Mouse (Mus musculus): ENCODE results near the gene Arhgef5. TPM values are rescaled to one million over a fixed set of nuclear protein-coding genes. Genes with fewer than 3 reads are reported as not detected.

Gene Arhgef5
- polyA plus RNA-seq, 1 experiment from 2014 or later: 2.6 TPM

DNA sequence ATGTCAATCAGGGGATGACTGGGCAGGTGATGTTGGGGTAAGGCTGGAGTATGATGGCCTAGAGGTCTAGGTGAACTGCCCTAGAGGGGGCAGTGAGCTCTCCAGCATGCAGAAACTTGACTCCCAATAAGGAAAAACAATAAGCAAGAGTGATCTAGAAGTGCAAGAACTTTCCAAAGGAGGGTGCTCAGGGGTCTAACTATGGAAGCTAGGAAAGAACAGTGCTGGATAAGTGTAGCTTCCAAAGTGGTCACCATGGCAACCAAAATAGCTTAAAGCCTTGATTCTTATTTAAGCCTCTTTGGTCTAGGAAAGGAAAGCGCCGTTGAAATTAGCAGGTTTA is 32.1 kb downstream of the Arhgef5 start:
- Histone ChIP-seq H3K27ac (replicated peaks; ENCODE audit: low read depth, low read length) (no peak overlapping the region), H3K27me3 (ENCODE audit: control insufficient read depth, insufficient read depth, low read length) (no peaks in the 10 kb centered on the region), H3K4me2 (ENCODE audit: low read length) (no peak overlapping the region), H3K4me3 (replicated peaks; ENCODE audit: low read depth, low read length) (no peak overlapping the region), H3K36me3 (ENCODE audit: control insufficient read depth, insufficient read depth, low read length) (no peaks in the 10 kb centered on the region), H3K4me1 (ENCODE audit: control insufficient read depth, insufficient read depth, low read length) (peaks cover 6% of the 10 kb centered on the region; the same call in 1 of the 2 replicates), H3K9me3 (ENCODE audit: control insufficient read depth, low read length) (no peaks in the 10 kb centered on the region), H3K9ac (replicated peaks; ENCODE audit: low read length) (no peak overlapping the region)
- peak; percentile 77 for DNase-seq
- peak; percentile 41; the same call in 1 of the 2 replicates for ATAC-seq (ENCODE audit: low FRiP score, low TSS enrichment)
- WGBS: 6% methylated on average over 2 of the region's 2 CpGs

DNA sequence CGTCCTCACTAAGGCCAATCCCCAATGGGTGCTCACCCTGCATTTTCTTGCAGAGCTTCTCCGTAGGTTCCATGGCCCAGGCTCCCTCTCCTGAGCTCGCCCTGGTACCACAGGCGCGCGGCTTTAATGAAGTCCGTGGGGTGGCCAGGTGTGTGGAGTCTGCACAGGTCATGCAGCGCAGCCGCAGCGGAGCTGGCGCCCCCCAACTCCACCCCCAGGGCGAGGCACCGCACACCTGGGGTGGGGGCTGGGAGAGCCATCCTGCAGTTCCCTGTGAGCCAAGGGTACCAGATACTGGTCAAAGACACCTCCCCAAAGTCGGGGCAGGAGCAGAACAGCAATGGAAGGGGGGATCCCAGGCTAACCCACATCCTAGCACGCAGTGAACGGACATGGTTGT is 44.1 kb downstream of the Arhgef5 start, which contains the start of gene Nobox:
Gene Nobox, minus strand, starts transcription at position 101 of the 400 bp plus-strand sequence.
- Histone ChIP-seq H3K36me3 (ENCODE audit: control insufficient read depth, insufficient read depth, low read length) (no peaks in the 10 kb centered on the region), H3K27me3 (ENCODE audit: control insufficient read depth, insufficient read depth, low read length) (no peaks in the 10 kb centered on the region), H3K9ac (replicated peaks; ENCODE audit: low read length) (no peak within 1 kb of the TSS), H3K27ac (replicated peaks; ENCODE audit: low read depth, low read length) (no peak within 1 kb of the TSS), H3K9me3 (ENCODE audit: control insufficient read depth, low read length) (no peaks in the 10 kb centered on the region), H3K4me2 (ENCODE audit: low read length) (no peak within 1 kb of the TSS), H3K4me3 (replicated peaks; ENCODE audit: low read depth, low read length) (no peak within 1 kb of the TSS), H3K4me1 (ENCODE audit: control insufficient read depth, insufficient read depth, low read length) (no peaks in the 10 kb centered on the region)
- DNase-seq (no peak), ATAC-seq (ENCODE audit: low FRiP score, low TSS enrichment) (no peak)
- WGBS: 68% methylated on average over 16 of the region's 16 CpGs

DNA sequence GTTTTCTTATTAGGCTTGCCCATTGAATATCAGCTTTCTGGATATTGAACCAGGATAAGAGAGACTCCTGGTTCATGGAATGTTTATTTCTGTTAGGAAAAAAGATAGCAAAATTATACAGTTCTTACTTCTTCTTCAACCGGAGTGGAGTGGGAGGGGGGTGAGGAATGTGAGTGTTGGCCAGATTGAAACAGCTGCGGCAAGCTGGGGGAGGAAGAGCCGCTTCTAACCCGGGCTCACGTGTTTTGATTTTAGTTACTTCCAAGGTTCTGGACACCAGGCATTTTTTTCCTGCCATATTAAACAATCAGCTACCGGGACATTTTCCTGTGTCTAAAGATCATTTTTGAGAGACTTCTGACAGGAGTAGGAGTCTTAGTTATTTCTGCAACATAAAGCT is 44.7 kb downstream of the Arhgef5 start:
- Histone ChIP-seq H3K4me3 (replicated peaks; ENCODE audit: low read depth, low read length) (no peak overlapping the region), H3K9ac (replicated peaks; ENCODE audit: low read length) (no peak overlapping the region), H3K27ac (replicated peaks; ENCODE audit: low read depth, low read length) (no peak overlapping the region), H3K4me2 (ENCODE audit: low read length) (no peak overlapping the region), H3K27me3 (ENCODE audit: control insufficient read depth, insufficient read depth, low read length) (no peaks in the 10 kb centered on the region), H3K9me3 (ENCODE audit: control insufficient read depth, low read length) (no peaks in the 10 kb centered on the region), H3K4me1 (ENCODE audit: control insufficient read depth, insufficient read depth, low read length) (no peaks in the 10 kb centered on the region), H3K36me3 (ENCODE audit: control insufficient read depth, insufficient read depth, low read length) (no peaks in the 10 kb centered on the region)
- ATAC-seq (ENCODE audit: low FRiP score, low TSS enrichment) (no peak), DNase-seq (no peak)
- WGBS: 86% methylated on average over 6 of the region's 6 CpGs

DNA sequence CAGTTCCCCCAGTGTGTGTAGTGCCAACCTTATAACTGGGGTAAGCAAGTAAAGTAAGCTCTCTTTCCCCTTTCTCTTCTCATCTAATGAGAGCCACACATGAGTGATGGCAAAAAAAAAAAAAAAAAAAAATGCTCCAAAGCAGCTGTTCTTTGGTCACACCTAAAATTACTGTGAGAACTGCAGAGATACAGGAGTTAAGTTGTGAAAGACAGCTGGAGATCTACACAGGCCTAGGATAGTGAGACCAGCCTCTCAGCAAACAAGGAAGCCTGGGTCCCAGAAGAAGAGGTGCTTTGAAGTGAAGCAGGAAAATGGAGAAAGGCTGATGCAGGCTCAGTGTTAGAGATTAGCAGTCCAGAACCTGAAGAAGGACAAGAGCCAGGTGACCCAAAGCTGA is 47.2 kb downstream of the Arhgef5 start:
- H3K36me3 ChIP-seq (ENCODE audit: control insufficient read depth, insufficient read depth, low read length): no peaks in the 10 kb centered on the region
- H3K27ac ChIP-seq (replicated peaks; ENCODE audit: low read depth, low read length): peak overlapping the region; percentile 70
- ATAC-seq (ENCODE audit: low FRiP score, low TSS enrichment): no peak

DNA sequence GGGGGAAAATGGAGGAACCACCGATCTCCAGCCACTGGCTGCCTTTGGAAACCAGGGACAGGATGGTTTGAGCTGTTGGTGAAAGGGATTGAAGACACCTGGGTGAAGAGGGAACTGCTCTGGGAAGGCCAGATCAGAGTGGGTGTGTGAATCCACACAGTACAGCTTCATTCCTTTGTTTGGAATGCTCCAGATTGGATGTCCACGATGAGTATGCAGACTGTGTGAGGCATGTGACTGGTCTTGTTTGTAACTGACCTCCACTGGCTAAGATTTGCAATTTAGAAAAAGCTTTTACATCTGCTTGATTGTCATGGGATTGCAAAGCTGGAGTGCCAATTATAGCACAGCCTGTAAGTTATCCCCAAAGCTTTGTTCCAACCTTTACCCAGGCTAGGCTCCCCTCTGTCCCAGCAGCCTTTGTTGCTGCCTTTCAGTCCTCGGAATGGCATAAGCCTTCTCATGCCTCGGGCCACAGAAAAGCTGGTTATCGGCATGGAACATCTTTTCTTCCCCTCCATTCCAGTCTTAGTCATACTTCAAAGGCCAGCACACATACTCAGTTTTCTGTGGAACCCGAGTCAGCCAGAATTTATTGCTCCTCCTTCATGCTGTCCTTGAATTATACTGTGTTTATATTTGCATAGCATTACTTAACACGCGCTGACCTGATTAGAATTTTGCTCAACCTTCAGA is 47.7 kb downstream of the Arhgef5 start:
- Histone ChIP-seq H3K9me3 (ENCODE audit: control insufficient read depth, low read length) (no peaks in the 10 kb centered on the region), H3K36me3 (ENCODE audit: control insufficient read depth, insufficient read depth, low read length) (no peaks in the 10 kb centered on the region), H3K4me1 (ENCODE audit: control insufficient read depth, insufficient read depth, low read length) (no peaks in the 10 kb centered on the region), H3K9ac (replicated peaks; ENCODE audit: low read length) (no peak overlapping the region), H3K27me3 (ENCODE audit: control insufficient read depth, insufficient read depth, low read length) (no peaks in the 10 kb centered on the region), H3K27ac (replicated peaks; ENCODE audit: low read depth, low read length) (peak overlapping the region; percentile 70), H3K4me2 (ENCODE audit: low read length) (no peak overlapping the region), H3K4me3 (replicated peaks; ENCODE audit: low read depth, low read length) (no peak overlapping the region)
- ATAC-seq (ENCODE audit: low FRiP score, low TSS enrichment): peak; percentile 76
- peak; percentile 72 for DNase-seq
- 29% methylated on average over 8 of the region's 8 CpGs for WGBS

More for the DNA sequence above, 47.2 kb downstream of the Arhgef5 start:
- H3K27me3 ChIP-seq (ENCODE audit: control insufficient read depth, insufficient read depth, low read length): no peaks in the 10 kb centered on the region
- DNase-seq: no peak
- no peak overlapping the region for H3K4me3 ChIP-seq (replicated peaks; ENCODE audit: low read depth, low read length)
- H3K9ac ChIP-seq (replicated peaks; ENCODE audit: low read length): no peak overlapping the region
- no peaks in the 10 kb centered on the region for H3K4me1 ChIP-seq (ENCODE audit: control insufficient read depth, insufficient read depth, low read length)
- no peaks in the 10 kb centered on the region for H3K9me3 ChIP-seq (ENCODE audit: control insufficient read depth, low read length)
- H3K4me2 ChIP-seq (ENCODE audit: low read length): no peak overlapping the region

DNA sequence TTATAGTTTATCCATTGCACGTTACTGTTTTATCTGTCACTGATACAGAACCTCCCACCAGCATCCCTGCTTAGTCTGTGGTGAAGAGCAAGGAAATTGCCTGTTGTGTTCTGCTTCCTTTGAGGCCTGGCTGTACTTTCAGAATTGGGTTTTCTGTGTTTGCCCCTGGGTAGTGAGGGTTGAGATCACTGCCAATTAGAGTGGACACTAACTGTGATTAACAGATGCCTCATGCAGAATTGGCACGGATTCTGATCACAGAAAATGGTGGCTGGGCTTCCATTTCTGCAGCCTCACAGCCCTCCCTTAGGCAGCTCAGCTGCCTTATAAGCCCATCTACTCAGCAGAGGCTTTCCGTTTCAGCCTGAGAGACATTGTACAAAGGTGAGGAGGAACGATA is 68.1 kb downstream of the Arhgef5 start:
- Histone ChIP-seq H3K4me3 (replicated peaks; ENCODE audit: low read depth, low read length) (no peak overlapping the region), H3K36me3 (ENCODE audit: control insufficient read depth, insufficient read depth, low read length) (no peaks in the 10 kb centered on the region), H3K27ac (replicated peaks; ENCODE audit: low read depth, low read length) (no peak overlapping the region), H3K9me3 (ENCODE audit: control insufficient read depth, low read length) (no peaks in the 10 kb centered on the region), H3K9ac (replicated peaks; ENCODE audit: low read length) (no peak overlapping the region), H3K27me3 (ENCODE audit: control insufficient read depth, insufficient read depth, low read length) (no peaks in the 10 kb centered on the region), H3K4me2 (ENCODE audit: low read length) (no peak overlapping the region), H3K4me1 (ENCODE audit: control insufficient read depth, insufficient read depth, low read length) (0 out of 2 replicates have a peak, but pooled peaks cover 6% of the 10 kb centered on the region)
- peak; percentile 28 for DNase-seq
- ATAC-seq (ENCODE audit: low FRiP score, low TSS enrichment): no peak
- 58% methylated on average over 4 of the region's 4 CpGs for WGBS

DNA sequence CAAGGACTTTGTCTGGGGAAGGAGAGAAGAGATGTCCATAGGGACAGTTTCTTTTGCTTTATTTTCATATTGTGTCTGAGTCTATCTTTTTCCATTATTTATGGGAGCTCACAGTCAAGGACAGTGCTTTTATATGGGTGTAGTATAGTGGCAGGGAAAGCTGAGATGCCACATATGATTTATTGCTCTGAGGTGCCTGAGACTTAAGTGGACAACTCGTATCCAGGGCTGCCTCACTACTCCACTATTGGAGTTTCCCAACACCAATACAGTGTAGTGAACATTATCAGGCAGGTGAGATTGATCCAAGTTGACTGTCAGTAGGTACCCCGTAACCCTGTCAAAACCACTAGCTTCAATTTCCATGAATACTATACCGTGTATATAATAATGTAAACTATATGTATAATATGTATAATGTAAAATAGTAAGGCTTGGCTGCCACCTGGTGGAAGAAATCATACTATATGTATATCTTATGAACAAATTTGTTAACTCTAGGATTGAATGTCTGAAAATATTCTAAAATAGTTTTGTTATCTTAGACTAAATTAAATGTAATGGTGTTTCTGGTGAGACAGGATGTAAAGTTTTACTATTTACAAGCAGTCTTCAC is 70.3 kb downstream of the Arhgef5 start:
- Histone ChIP-seq H3K4me1 (ENCODE audit: control insufficient read depth, insufficient read depth, low read length) (0 out of 2 replicates have a peak, but pooled peaks cover 6% of the 10 kb centered on the region), H3K36me3 (ENCODE audit: control insufficient read depth, insufficient read depth, low read length) (no peaks in the 10 kb centered on the region), H3K4me3 (replicated peaks; ENCODE audit: low read depth, low read length) (no peak overlapping the region), H3K9ac (replicated peaks; ENCODE audit: low read length) (no peak overlapping the region), H3K27me3 (ENCODE audit: control insufficient read depth, insufficient read depth, low read length) (no peaks in the 10 kb centered on the region), H3K27ac (replicated peaks; ENCODE audit: low read depth, low read length) (no peak overlapping the region), H3K4me2 (ENCODE audit: low read length) (no peak overlapping the region), H3K9me3 (ENCODE audit: control insufficient read depth, low read length) (no peaks in the 10 kb centered on the region)
- WGBS: 86% methylated on average over 3 of the region's 3 CpGs
- peak; percentile 79 for DNase-seq
- ATAC-seq (ENCODE audit: low FRiP score, low TSS enrichment): no peak

DNA sequence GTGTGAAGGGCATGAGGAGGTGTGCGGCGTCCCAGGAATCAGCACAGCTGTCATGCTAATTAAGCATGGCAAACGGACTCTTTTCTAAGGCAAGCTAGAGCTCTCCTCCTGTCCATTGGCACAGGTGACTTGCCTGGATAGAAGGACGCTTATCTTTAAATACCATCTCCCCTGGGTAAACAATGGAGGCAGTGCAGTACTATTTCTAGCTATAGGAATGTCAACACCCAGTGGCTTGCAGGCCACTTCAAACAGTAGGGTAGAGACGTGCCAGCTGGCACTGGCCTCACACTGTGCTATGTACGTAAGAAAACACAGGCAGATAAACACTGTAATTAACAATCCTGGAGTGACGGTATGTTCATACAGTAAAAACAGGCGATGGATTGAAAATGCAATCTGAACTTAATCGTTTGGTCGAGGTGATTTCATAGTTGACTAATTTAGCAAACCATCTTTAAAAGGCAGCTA is 72.1 kb downstream of the Arhgef5 start:
- Histone ChIP-seq H3K27me3 (ENCODE audit: control insufficient read depth, insufficient read depth, low read length) (no peaks in the 10 kb centered on the region), H3K4me2 (ENCODE audit: low read length) (no peak overlapping the region), H3K9ac (replicated peaks; ENCODE audit: low read length) (no peak overlapping the region), H3K36me3 (ENCODE audit: control insufficient read depth, insufficient read depth, low read length) (no peaks in the 10 kb centered on the region), H3K9me3 (ENCODE audit: control insufficient read depth, low read length) (no peaks in the 10 kb centered on the region), H3K27ac (replicated peaks; ENCODE audit: low read depth, low read length) (peak overlapping the region; percentile 32; the same call in 1 of the 2 replicates), H3K4me3 (replicated peaks; ENCODE audit: low read depth, low read length) (no peak overlapping the region), H3K4me1 (ENCODE audit: control insufficient read depth, insufficient read depth, low read length) (0 out of 2 replicates have a peak, but pooled peaks cover 6% of the 10 kb centered on the region)
- peak; percentile 72 for ATAC-seq (ENCODE audit: low FRiP score, low TSS enrichment)
- DNase-seq: peak; percentile 29
- 48% methylated on average over 10 of the region's 10 CpGs for WGBS

DNA sequence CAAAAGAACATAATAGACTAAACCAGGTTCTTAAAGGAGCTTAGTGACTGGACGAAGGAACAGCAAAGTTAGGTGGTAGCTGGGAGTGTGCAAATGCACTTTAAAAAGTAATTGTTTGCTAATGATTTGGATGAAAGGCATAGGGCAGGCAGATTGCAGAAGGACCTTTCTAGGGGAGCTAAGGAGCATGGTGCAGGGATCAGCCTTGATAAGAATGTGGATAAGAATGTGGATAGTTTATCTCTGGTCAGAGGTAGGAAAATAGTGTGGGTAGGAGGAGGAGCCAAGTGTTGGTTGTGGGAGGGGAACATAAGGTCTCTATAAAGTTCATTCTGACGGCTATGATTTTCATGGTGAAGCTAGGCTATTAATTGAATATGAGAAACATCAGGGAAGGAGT is 73.4 kb downstream of the Arhgef5 start:
- Histone ChIP-seq H3K4me1 (ENCODE audit: control insufficient read depth, insufficient read depth, low read length) (0 out of 2 replicates have a peak, but pooled peaks cover 6% of the 10 kb centered on the region), H3K27me3 (ENCODE audit: control insufficient read depth, insufficient read depth, low read length) (no peaks in the 10 kb centered on the region), H3K9ac (replicated peaks; ENCODE audit: low read length) (no peak overlapping the region), H3K27ac (replicated peaks; ENCODE audit: low read depth, low read length) (no peak overlapping the region), H3K9me3 (ENCODE audit: control insufficient read depth, low read length) (no peaks in the 10 kb centered on the region), H3K4me3 (replicated peaks; ENCODE audit: low read depth, low read length) (no peak overlapping the region), H3K36me3 (ENCODE audit: control insufficient read depth, insufficient read depth, low read length) (no peaks in the 10 kb centered on the region), H3K4me2 (ENCODE audit: low read length) (no peak overlapping the region)
- no peak for DNase-seq
- 68% methylated on average over 2 of the region's 2 CpGs for WGBS
- ATAC-seq (ENCODE audit: low FRiP score, low TSS enrichment): no peak
